Mouse (Mus musculus): ENCODE data around the gene Mast3.
"Not testable (repeated sequence)": the region's sequence is repeated elsewhere in the genome, so short reads cannot be mapped to it uniquely, and the experiment has no call there.

Gene Mast3

DNA sequence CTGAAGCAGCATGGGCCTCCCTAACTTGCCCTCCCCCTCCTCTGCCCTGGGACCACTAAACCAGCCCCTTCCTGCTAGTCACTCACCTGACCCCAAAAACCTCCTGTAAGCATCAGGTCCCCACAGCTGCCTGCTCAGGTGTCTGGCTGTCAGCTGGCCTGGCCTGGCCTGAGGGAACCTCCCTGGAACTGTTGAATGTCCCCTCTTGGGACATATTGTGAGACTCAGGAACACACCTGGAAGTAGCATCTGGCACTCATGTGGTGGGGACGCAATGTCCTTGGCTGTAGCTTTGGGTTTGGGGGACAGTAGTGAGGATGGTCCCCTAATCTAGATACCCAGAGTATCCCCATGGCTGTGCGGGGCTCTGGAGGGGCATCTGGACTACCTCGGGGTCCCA lies 29.2 kb upstream of the Mast3 start:
- DNase-seq (ENCODE audit: low spot score), result no peak

DNA sequence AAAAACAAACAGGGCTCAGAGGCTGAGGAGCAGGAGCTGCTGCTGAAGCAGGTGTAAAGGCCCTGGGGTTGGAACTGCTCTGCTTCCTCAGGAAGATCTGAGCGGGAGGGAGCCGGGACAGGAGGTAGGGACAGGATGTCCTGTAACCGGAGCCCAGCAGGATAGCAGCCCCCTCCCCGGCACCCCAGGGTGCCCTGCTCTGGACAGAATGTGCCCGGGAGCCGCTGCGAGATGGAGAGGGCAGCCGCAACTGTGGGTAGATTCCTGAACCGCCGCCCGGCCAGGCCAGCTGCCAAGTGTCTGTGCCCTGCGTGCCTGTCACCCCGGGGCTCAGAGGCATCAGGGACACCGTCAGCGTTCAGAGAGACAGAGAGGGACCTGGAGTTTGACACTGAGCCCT lies 28.7 kb upstream of the Mast3 start:
- peak; percentile 74 for DNase-seq (ENCODE audit: low spot score)

DNA sequence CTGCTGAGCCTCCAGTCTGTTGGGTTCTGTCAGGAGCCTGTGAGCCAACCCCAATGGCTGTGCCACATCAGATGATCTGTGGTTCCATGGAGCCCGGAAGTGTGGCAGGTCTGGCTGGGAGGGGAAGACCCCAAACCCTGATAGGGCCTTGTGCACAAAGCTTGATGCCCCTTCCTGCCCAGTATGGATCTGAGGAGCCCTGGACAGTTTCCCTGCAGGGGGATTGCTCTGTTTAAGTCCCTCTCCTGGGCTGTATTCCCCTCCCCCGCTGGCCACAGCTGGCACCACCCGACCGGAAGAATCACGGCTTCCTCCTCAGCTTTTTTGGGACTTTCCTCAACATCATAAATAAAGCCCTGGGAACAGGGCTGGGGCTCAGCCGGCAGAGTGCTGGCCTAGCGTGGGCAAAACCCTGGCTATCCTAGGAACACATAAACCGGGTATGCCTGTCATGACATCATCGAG lies 28.2 kb upstream of the Mast3 start:
- peak; percentile 46 for DNase-seq (ENCODE audit: low spot score)

DNA sequence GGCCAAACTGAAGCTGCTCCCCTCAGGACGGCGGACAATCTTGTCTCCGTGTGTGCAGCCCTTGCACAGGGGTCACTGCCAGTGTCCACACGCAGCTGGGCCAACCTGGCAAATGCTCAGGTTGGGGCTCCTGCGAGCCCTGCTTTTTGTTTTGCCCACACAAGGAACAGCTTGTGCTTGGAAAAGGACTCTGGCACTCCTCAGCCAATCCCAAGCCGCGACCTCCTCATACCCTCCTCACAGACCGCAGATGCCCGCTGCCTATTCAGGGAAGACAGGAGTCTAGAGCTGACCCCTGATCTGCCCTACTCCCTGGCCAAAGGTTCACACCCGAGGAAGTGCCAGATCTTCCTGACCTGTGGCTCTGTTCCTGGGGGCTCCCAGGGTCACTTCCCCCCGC lies 27.5 kb upstream of the Mast3 start:
- no peak for DNase-seq (ENCODE audit: low spot score)

DNA sequence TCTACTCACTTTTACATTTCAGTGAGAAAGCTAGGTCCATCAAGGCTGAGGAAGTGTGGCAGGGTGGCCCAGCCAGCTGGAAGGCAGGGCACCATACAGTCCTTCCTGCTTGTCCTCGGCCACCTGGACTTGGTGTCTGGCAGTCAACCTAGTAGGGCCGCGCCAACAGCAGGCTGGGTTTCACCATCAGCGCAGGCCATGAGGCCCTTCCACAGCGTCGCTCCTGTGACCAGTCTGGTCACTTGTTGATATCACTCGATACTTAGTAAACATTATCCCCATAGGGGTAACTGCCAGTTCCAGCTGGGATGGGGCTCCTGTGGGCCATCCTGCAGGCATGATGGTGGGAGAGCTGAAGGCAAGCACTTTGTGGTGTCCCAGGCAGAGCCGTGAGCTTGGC lies 26.7 kb upstream of the Mast3 start:
- DNase-seq (ENCODE audit: low spot score), result no peak

DNA sequence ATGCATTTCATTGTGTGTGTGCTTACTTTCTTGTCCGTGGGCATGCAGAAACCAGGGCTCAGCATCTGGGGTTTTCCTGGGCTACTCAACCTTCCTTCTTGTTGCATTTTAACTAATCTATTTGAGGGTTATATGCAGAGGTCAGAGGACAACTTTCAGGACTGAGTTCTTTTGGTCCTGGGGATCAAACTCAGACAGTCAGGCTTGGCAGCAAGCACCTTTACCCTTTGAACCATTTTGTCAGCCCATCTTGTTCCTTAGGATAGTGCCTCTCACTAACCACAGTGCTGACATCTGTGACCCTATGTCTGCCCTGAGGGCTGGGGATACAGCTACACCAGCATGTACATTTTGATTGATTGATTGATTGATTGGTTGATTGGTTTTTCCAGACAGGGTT lies 22.9 kb upstream of the Mast3 start:
- no peak for DNase-seq (ENCODE audit: low spot score)

DNA sequence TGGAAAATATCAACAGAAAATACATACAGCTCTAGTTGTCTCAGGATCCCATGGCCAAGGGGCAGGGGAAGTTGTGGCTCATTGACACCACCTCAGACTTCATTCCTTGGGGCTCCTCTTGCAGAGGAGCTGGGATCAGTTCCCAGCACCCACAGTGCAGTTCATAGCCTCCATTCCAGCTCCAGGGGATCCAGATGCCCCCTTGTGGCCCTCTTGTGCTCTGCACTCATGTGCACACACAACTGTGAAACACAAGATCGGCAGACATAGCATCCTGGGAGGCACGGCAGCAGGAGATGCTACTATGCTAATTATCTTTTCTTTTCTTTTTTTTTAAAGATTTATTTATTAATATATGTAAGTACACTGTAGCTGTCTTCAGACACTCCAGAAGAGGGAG lies 22.2 kb upstream of the Mast3 start:
- DNase-seq (ENCODE audit: low spot score), result no peak

DNA sequence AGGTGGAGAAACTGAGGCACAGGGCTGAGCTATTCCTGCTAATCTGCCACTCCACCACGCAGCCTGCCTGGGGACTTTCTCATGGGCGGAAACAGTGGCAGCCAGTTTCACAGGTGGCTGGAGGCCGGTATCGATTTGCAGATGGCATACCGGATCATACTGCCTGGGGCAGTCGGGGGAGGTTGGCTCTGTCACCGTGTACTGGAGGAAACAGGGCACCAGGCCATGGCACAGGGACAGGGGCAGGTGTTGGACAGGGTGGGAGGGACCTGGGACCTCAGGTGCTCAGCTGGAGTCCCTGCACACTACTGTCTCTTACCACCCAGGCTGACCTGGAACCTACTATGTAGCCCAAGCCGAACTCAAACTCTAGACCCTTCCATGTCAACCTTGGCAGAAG lies 21.0 kb upstream of the Mast3 start:
- DNase-seq (ENCODE audit: low spot score), result no peak

DNA sequence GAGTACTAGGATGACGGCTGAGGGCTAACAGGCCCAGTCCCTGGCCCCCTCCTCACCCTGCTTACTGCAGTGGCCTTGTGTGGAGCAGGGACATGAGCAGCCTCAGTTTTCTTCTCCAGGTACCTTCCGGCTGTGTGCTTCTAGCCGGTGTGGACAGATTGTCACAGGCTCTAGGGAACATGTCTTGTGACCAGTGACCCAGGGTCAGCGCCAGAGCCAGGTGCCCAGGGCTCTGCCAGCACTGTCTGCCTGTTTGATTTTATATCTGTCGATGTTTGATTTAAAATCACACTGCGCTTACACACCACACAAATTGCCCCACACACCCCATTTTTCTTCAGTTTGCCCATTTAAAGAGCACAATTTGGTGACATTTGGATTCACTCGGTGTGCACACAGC lies 18.9 kb upstream of the Mast3 start:
- DNase-seq (ENCODE audit: low spot score), result no peak

DNA sequence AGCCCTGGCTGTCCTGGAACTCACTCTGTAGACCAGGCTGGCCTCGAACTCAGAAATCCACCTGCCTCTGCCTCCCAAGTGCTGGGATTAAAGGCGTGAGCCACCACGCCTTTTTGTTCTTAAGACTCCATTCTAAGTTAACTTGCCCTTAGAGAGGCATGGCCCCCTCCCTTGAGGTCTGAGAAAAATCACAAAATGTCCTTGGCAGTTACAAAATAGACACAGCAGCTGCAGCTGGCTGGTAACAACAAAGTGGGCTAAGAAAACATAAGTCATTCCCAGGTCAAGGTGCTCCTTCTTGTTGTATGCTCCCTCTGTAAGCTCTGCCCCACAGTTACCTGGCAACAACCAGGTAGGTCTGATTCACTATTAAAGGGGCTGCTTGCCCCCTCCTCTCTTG lies 17.7 kb upstream of the Mast3 start:
- DNase-seq (ENCODE audit: low spot score), result not testable (repeated sequence)

DNA sequence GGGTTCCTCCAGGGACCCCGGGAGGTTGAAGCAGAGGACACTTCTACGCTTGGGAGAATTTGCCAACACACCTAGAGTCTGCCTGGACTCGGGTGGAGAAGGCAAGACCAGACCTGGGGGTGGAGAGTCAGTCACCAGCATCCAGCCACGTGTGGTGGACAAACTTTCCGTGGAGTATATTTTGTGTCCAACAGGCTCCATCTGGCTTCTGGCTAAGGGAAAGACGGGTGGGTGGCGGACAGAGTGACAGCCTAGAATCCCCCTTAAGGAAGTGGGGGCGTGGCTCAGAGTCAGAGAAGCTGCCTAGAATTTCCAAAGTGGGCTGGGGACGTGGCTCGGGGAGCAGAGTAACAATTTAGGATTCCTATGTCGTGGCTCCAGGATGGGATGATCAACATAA lies 17.1 kb upstream of the Mast3 start:
- no peak for DNase-seq (ENCODE audit: low spot score)

DNA sequence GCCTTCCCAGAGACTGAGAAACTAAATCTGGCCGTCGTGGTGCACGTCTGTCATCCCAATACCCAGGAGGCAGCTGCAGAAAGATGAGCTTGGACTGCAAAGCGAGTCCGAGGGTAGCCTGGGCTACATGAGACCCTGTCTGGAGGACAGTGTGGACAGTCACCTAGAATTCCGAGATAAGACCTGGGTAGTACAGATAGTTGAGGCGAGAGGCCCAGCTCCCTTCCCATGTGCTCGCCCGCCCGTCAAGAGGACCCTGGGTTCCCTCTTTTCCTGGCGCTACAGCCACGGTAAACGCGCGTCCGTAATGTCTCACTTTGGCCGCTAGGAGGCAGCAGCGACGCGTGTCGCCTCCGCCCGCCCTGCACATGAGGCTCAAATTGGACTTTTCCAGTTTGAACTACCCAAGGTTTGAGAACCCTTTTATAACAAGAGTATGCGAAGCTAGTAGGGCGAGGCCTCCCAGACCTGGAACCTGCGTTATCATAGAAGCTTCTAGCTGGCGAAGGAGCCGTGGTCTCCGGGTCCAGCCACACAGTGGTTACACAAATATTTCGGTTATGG lies 16.6 kb upstream of the Mast3 start:
- DNase-seq (ENCODE audit: low spot score), result peak; percentile 68

DNA sequence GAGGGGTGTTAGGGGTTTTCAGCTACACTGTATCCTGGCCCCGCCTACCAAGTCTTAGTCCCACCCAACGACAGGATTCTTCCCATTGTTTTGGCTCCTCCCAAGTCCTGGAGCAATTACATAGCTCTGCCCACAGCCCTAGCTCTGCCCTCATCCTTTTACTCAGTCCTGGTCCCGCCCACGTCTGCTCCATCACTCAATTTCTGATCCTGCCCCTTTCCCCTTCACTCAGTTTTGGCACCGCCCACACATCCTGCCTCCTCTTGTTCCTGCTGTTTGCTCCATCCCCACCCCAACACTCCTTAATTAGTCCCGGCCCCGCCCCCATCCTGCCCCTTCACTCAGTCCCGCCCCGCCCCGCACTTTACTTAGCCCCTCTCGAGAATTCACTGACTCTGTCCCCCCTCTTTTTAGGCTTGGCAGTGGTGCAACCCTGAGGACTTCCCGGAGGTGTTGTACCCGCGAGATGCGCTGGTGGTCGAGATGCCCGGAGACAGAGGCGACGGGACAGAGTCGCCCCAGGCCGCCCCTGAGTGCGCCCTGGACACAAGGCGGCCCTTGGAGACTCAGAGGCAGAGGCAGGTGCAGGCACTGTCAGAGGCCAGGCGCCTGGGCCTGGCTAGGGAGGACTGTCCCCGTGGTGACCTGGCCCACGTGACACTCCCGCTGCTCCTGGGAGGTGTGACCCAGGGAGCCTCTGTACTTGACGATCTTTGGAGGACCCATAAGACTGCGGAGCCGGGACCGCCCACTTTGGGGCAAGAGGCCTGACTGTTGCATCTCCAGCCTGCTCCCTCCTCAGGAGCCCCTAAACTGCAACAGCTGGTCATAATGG lies 15.5 kb upstream of the Mast3 start:
- no peak for DNase-seq (ENCODE audit: low spot score)

DNA sequence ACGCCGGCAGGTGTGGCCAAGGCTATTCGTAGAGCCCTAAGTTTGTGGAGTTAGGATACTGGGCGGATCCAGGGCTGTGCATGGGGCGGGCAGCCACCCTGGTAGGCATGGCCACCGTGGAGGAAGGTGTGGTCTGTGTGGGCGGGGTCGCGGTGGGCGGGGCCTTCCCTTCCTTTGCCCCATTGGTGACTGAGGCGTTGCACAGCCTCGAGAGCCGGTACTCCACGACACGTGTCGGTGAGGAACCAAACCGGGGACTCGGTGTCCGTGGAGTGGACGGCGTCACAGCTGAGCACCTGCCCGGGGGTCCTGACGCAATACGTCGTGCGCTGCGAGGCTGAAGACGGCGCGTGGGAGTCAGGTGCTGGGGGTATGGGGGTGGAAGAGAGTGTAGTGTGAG lies 11.8 kb upstream of the Mast3 start:
- peak; percentile 51 for DNase-seq (ENCODE audit: low spot score)

DNA sequence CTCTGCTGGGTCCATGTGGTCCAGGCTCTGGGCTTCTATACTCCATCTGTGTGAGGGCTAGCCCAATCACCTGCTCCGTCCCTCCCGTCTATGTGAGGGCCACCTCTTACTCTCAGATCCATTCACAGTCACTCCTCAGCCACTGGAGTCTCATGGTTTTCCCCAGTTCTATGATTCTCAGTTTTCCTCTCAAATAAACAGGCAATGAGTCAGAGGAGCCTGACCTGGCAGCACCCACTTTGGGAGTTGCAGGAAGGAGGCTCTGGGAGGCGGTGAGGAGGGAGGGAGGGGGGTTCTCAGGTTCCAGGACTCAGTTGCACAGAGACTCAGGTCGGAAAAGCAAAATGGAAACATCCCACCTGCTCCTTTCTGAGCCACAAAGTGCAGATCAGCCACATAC lies 8.0 kb upstream of the Mast3 start:
- no peak for DNase-seq (ENCODE audit: low spot score)

DNA sequence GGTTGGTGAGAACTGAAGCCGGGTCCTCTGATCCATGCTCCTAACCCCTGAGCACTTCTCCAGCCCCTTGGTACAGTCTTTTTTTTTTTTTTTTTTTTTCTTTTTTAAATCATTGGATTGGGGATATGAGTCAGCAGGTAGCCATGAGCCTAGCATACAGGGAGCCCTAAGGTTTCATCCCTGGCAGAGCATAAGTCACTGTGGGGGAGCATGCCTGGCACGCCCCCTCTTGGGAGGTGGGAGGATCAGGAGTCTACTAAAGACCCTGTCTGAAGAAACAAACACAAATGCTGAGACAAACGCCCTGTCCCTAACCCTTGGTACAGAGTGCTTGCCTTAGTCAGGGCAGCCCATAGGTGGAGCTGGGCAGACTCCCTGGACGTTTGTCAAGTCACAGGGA lies 7.2 kb upstream of the Mast3 start:
- no peak for DNase-seq (ENCODE audit: low spot score)

DNA sequence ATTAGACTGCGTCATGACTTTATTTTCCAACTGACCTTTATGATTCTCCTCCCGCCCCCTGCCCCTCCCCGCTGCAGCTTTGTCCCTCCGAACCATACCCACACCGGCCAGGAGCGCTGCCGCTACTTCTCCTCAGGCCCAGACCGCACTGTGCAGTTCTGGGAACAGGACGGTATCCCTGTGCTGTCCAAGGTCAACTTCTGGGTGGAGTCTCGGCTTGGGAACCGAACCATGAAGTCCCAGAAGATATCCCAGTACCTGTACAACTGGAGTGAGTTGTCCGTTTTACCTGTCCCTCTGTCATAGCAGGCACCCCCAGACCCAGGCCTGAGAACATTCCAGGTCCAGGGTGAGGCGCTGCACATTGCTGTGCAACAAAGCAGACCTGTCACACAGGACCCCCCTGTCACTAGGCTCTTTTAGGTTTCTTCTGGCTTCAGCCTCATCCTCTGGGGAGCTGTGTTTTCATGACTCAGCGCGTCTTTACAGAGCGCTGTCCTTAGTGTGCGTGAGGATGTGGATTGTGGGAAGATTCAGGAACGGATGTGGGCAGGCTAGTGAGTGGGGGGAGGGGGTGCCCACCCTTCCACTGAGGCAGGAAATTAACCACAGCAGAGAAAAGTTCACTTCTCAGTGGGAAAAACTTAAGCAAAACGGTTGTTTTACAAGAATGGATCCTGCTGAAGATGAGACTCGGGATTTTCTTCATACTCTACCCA lies 6.3 kb upstream of the Mast3 start:
- no peak for DNase-seq (ENCODE audit: low spot score)

DNA sequence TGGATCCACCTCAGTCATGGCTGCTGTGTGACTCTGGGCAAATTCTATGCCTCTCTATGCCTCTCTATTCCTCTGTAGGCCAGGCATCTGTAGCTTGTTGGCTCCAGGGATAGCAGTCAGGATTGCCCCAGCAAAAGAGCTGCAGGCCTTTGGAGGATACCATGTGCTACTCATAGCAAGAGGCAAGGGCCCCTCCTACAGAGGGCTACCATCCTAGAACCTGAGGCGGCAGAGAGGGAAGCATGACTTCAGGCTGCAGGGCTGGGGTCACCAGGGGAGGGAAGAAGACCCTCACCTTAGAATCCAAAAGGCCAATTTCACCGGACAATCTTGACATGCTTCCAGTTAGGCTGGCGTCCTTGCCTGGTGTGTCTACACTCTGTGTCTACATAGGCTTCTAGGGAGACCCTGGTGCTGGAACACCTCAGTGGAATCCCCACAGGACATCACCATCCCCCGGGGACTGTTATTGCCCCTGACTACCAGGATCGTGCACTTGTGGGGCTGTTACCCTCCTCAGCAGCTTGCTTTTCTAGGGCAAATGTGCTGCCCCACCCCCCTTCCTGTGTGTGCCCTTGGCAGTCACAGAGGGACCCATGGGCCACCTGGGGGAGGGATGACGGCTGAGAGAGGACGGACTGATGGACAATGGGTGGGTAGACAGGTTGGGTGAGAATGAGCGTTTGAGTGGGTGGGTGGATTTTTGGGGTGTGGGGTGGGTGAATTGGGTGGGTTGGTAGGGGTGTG lies 4.3 kb upstream of the Mast3 start:
- no peak for DNase-seq (ENCODE audit: low spot score)

DNA sequence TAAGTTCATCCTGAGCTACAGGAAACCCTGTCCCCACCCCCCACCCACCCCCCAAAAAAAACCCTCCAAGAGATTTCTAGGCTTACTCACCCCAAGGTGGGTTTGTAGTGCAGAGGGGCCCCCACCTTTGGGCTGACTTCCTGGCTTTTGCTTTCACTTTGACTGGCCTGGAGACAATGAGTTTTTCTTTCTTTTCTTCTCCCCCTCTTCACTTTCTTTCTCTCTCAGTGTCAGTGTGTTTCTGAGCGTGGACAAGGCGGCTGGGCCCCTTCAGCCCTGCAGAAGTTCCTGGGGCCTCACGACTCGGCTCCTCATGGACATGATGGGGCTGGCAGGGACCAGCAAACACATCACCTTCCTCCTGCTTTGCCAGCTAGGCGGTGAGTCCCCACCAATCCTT lies 3.4 kb upstream of the Mast3 start, which contains the start of gene Il12rb1:
Gene Il12rb1, plus strand, starts transcription at position 211 of the 400 bp plus-strand sequence.
- no peak for DNase-seq (ENCODE audit: low spot score)

DNA sequence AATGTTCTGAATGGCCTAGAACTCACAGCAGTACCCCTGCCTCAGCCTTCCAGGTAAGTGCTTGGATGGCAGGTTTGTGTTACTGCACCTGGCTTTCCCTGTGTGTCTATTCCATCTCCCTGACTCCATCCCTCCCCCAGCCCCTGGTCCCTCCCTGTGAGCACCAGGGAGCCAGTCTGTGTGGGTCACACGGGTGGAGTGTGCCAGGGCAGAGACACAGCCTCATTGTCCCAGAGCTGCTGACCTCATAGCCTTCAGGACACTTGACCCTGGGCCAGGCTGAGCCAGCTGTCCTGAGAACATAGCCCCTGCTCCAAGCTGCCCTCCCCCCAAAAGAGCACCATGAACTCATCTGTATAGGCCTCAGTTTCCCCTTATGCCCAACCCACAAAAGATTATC lies 2.5 kb upstream of the Mast3 start:
- DNase-seq (ENCODE audit: low spot score), result peak; percentile 75

DNA sequence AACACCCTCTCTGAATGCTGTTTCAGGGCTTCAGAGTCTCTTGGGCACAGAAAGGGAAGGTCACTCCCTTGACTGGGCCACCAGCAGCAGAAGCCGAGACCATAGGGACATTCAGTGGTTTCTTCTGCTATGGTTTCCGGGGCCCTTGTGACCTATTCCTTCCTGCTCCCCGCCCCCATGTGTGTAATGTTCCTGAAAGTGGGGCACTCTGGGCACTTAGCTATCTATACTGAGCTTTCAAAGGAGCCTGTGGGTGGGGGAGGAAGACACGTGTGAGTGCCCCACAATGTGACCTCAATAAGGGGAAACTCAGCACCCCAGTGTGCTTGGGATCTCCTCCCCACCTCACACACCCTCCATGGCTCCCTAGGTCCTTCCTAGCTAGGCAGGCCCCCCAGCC lies 1.7 kb upstream of the Mast3 start:
- no peak for DNase-seq (ENCODE audit: low spot score)

DNA sequence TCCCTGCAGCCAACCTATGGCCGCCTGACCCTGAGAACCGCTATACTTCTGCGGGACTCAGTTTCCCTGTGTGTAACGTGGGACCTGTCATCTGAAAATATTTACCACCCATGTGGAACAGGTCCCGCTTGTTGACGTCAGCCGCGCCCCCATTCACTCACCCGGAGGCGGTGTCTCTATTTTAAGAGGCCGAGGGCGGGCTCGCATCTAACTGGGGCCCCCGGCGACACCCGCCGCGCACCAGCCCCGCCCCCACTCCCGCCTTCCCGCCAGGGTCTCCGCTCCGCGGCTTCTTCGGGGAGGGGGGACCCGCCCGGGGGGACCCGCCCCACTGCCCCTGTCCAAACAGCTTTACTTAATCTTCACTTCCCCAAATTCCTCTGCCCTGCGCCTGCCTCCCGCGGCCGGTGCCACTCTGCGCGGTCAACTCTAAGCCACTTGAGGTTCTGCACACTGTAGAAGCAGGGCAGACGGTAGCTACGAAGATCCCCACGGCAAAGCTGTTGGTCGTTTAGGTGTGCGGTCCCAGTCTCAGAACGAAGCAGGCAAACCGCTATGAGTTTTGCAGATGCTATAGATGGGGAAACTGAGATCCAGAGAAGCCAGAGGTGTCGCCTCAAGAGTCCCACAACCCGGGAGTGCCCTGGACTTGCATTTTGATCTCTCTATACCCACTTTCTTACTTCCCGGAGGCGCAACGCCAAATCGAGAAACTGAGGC lies 933 bp downstream of the Mast3 start:
- DNase-seq (ENCODE audit: low spot score), result peak; percentile 72
